Mouse (Mus musculus): ENCODE measurements around the gene Srrm1.

DNA sequence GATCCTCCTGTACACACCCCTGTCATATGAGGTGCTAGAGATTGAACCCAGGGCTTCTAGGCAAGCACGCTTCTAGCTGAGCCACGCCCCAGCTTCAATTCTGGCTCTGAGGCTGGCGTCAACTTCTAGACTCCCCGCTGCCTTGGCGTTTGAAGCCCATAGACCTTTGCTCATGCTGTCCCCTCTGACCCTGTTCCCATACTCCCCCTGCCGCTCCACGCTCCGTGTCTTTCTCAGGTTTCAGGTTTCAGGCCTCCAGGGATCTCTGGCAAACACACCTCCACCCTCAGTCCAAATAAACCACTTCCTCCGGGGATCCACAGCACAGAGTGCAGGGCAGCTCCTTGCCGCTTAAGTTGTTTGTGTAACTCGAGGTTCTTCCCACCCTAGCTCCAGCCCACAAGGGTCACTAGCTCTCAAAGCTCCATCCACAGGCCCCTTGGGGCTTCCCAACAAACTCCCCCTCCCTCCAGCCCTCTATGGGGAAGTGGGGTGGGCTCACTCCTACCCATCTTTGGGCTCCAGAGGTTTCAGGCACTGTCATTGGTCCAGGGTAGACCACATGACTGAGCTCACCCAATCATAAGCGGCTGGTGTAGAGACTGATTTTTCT lies 60.5 kb downstream of the Srrm1 start:
- TF ChIP-seq CTCF (IDR thresholded peaks at IDR 0.05; ENCODE audit: insufficient read depth, low read depth, low read length) (no peak), POLR2A (IDR thresholded peaks at IDR 0.05; ENCODE audit: insufficient read depth, low read depth, low read length) (no peak)
